Mouse (Mus musculus) left cerebral cortex, adult 9 months (tissue): ENCODE results near the gene Vmn2r56.
A peak's percentile ranks its signal among the peaks of the same experiment; 100 is the strongest.
"Not testable (repeated sequence)": the region's sequence is repeated elsewhere in the genome, so short reads cannot be mapped to it uniquely, and the experiment has no call there.

ENCODE experiments used
- DNase-seq, 2 experiments: peaks; one replicate each; pipeline ENCODE4 v3.0.0; 2022; ENCODE audit warnings: low spot score in 2 of 2

The Vmn2r56 gene

DNA sequence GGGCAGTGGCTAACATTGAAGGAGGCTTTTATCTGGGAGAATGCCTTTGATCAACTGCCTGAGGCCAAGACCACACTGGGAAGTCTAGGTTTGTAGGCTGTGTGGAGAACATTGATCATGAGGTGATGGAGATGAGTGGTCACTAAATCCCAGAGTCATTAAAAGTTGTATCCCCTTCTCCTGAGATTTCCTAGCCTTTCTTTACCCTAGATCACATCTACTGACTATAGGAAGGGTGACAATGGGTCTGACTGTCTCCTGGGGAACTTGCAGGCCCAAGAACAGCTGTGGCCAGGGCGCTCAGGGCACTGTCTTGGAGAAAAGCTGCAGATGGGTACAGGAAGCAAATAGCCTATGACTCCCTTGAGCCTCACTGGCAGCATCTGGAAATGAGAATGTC is at the start of gene Vmn2r56:
Gene Vmn2r56, minus strand, starts transcription at position 101 of the 400 bp plus-strand sequence.
- DNase-seq = no peak

DNA sequence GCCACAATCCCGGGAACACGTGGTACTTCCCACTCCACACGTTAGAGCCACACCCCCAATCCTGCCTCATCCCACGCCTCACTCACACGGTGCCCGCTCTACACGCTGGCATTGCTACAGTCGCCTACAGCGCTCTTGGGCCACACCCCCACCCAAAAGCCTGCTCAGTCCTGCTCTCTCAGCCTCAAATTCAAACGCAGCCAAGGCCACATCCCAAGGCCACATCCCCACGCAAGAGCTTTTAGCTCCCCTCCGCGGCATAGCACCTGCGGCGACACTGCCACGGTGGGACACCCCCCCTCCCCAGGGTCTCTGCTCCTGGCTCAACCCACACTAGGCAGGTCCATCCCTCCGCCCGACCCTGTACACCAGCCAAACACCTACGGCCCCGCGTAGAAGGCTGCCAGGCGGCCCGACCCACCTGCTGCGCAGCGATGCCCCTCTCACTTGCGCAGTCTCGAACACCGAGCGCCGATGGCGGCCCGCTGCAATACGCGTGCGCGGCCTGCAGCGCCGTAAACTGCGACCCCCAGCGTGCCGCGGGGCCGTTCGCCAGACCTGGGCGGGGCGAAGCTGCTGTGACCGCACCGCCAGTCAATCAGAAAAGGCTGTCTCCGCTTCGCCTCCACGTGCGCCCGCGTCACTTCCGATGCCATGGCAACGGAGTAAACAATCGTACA is 45.5 kb upstream of the Vmn2r56 start:
- DNase-seq = peak; percentile 67 to 83

DNA sequence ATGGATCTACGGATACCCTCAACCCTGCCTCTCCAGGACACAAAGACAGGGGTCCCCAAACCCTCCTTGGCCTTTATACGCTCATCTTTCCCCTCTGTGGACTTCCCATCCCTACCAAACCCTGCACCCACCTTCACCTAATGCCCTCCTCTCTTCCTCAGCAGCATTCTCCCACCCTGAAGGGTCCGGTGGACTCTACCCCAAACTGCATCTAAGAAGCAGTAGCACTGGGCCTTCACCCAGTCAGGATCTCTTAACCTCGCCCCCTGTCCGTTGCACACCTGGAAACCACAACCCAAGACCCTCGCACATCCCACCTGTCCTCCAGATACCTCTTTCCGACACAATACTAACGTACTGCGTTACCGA is 45.0 kb upstream of the Vmn2r56 start:
- DNase-seq = no peak

DNA sequence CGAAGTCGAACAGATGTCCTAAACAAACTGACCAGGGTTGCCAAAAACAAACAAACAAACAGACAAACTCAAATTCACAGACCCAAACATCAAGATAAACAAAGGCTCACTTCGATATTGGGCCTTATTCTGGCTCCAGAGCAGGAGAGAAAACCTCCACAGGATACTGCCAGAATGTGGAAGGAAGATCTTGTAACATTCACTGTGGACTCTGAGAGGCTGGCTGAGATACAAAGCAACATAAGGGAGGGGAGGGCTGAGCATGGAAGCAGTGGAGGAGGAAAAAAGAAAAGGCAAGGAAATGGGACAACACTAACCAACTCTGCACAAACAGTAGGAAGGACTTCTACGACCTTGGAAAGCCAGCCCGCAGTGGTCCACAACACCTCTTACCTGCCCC is 44.3 kb upstream of the Vmn2r56 start:
- DNase-seq = peak in 1 of 2 experiments; percentile 14

GRCm38 (mm10) chr7:12774606-12775005 is 39.8 kb upstream of the Vmn2r56 start:
- DNase-seq = peak; percentile 32 to 73

- no peak for DNase-seq
These were observed 39.3 kb upstream of the Vmn2r56 start for GRCm38 (mm10) chr7:12774111-12774510.

GRCm38 (mm10) chr7:12749431-12750198 is 14.8 kb upstream of the Vmn2r56 start:
- DNase-seq = no peak

GRCm38 (mm10) chr7:12684903-12685302 is 49.9 kb downstream of the Vmn2r56 start, which contains the start of gene Vmn2r55:
TSS of gene Vmn2r55 (minus strand) at chr7:12685003.
- DNase-seq = not testable (repeated sequence)

GRCm38 (mm10) chr7:12640219-12640618 is 94.6 kb downstream of the Vmn2r56 start, which contains the start of gene Vmn2r54:
TSS of gene Vmn2r54 (minus strand) at chr7:12640319.
- DNase-seq = not testable (repeated sequence)
